Mouse (Mus musculus): Measurements from ENCODE around the gene Olfr71.

DNA sequence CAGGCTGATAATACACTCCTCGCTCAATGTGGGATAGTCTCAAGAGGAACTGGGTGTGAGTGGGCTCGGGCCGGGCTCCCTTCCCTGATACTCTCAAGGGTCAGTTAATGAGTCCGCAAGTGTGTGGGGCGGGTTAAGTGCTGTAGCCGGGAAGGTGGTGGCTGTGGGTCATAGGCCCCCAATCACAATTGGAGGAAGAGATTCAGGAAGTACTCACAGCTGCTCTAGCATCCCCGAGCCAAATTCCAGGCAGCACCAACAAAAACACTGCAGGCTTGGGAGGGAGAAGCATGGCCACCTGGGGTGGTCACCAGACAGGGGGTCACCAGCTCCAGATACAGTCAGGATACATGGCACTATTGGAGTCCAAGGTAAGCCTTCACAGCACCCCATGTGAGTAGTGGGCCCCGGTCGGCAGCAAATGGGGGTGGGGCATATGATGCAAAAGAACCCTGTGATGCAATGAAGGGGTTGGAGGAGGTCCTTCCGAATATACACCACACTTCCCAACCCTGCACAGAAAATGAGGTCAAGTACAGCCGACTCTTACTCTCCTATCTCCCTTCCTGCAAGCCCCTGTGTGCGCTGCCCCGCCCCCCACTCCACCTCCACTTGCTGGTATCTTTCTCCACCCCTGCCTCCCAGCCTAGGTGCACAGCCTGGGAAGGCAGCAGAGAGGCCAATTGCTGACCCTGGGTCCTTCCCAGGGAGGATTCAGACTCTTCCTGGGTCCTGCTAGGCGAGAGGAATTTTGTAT is 19.9 kb upstream of the Olfr71 start, which contains the start of gene Spaar:
- TF ChIP-seq CTCF (IDR thresholded peaks at IDR 0.05; ENCODE audit: low read depth) (no peak), EP300 (IDR thresholded peaks at IDR 0.05; ENCODE audit: low read depth) (peak; percentile 68; the same call in 1 of the 2 replicates)

Data from heart, postnatal 0 days (tissue).